Mouse (Mus musculus) embryo, embryonic 11 days (tissue): ENCODE data around the gene Znrd1.

Experiments used
- DNase-seq: peaks from one replicate; pipeline ENCODE4 v3.0.0-alpha.2; 2015

The Znrd1 gene

GRCm38 (mm10) chr17:36970316-36970890 lies 12.0 kb upstream of the Znrd1 start:
- DNase-seq = no peak

GRCm38 (mm10) chr17:36966875-36967274 lies 8.5 kb upstream of the Znrd1 start:
- DNase-seq = no peak

GRCm38 (mm10) chr17:36961125-36961524 lies 2.8 kb upstream of the Znrd1 start:
- DNase-seq = no peak

GRCm38 (mm10) chr17:36958884-36959283 lies 525 bp upstream of the Znrd1 start:
- DNase-seq = no peak

GRCm38 (mm10) chr17:36953062-36953461 lies 5.3 kb downstream of the Znrd1 start:
- no peak for DNase-seq

- no peak for DNase-seq
These were observed 5.7 kb downstream of the Znrd1 start for GRCm38 (mm10) chr17:36952631-36953030.

GRCm38 (mm10) chr17:36950981-36951947 lies 7.1 kb downstream of the Znrd1 start, which contains the start of gene Ppp1r11:
Gene Ppp1r11, minus strand, starts transcription at chr17:36951741.
- DNase-seq = peak; percentile 98

GRCm38 (mm10) chr17:36949265-36949664 lies 9.1 kb downstream of the Znrd1 start:
- DNase-seq = no peak

GRCm38 (mm10) chr17:36948286-36948685 lies 10.1 kb downstream of the Znrd1 start:
- no peak for DNase-seq

- DNase-seq = peak; percentile 79
These were observed 11.1 kb downstream of the Znrd1 start for GRCm38 (mm10) chr17:36947051-36947819.

GRCm38 (mm10) chr17:36944121-36944775 lies 14.1 kb downstream of the Znrd1 start:
- DNase-seq = peak; percentile 38

- DNase-seq = no peak
These were observed 14.7 kb downstream of the Znrd1 start for GRCm38 (mm10) chr17:36943691-36944090.

- DNase-seq = peak; percentile 12
These were observed 15.4 kb downstream of the Znrd1 start, which contains the start of gene Rnf39 for GRCm38 (mm10) chr17:36942791-36943471. Gene Rnf39, plus strand, starts transcription at chr17:36942918.

- no peak for DNase-seq
These were observed 16.0 kb downstream of the Znrd1 start for GRCm38 (mm10) chr17:36942391-36942790.

- no peak for DNase-seq
These were observed 20.3 kb downstream of the Znrd1 start for GRCm38 (mm10) chr17:36938056-36938455.

- no peak for DNase-seq
These were observed 26.6 kb downstream of the Znrd1 start for GRCm38 (mm10) chr17:36931806-36932205.

- DNase-seq = no peak
These were observed 27.2 kb downstream of the Znrd1 start for GRCm38 (mm10) chr17:36931130-36931529.

GRCm38 (mm10) chr17:36930233-36930632 lies 28.1 kb downstream of the Znrd1 start:
- DNase-seq = no peak

- no peak for DNase-seq
These were observed 29.0 kb downstream of the Znrd1 start for GRCm38 (mm10) chr17:36929236-36929932.

- no peak for DNase-seq
These were observed 30.8 kb downstream of the Znrd1 start for GRCm38 (mm10) chr17:36927496-36928120.

- DNase-seq = no peak
These were observed 34.9 kb downstream of the Znrd1 start for GRCm38 (mm10) chr17:36923491-36923890.
